ENCODE assay signal across 15 mouse cellular contexts in the genomic region with DNA sequence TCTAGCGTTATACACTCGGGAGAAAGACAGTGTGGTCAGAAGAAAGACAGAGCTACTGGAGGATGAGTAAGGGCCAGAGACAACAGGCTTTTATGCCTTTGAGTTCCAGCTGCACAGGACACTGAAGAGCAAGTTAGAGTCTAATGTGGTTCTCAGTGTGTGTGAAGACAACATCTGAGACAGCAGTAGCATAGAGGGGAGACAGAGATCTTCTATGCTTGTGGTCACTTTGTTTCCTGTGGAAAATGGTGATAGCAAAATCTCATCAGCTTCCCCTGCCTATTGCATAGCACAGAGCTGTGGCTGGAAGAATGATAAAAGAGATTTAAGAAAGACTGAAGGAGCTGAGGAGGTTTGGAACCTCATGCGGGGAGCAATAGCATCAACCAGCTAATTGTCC. TPM values are rescaled to one million over a fixed set of nuclear protein-coding genes. Genes with fewer than 3 reads are reported as not detected.
DNase-seq lines count a peak whose midpoint lies in the region; ATAC-seq and TF ChIP-seq lines count a peak whose summit lies in the region.
"Had no signal": no experiment of that assay in that cellular context is flagged by ENCODE, and none has a peak within 500 bp of the region (broad histone marks: within the 10 kb centered on the region; RNA-seq: fewer than 3 reads in every experiment).

No protein-coding gene starts in this region.

- H3K4me1 ChIP-seq in cortical plate, adult 2 months (ENCODE audit: control insufficient read depth, insufficient read depth, low read length), result peaks cover 2% of the 10 kb centered on the region; the same call in 1 of the 2 replicates
- H3K4me1 ChIP-seq in cerebellum, adult 2 months (ENCODE audit: control insufficient read depth, insufficient read depth, low read length), result no peaks in the 10 kb centered on the region
- H3K4me1 ChIP-seq: liver, embryonic 12.5 days had no signal

- peak overlapping the region; percentile 83; the same call in 1 of the 2 replicates for H3K4me3 ChIP-seq in gastrocnemius, adult 2 months
- peak overlapping the region; percentile 54; the same call in 1 of the 2 replicates for H3K4me3 ChIP-seq in left cerebral cortex, adult 2 months
- H3K4me3 ChIP-seq in cortical plate, adult 2 months (ENCODE audit: insufficient read depth, low read length), result no peak overlapping the region; the same call in 1 of the 2 replicates
- H3K4me3 ChIP-seq in cerebellum, adult 2 months (replicated peaks; ENCODE audit: insufficient read depth, low read depth, low read length), result no peak overlapping the region
- H3K4me3 ChIP-seq: erythroblast, embryonic 14.5 days; liver, embryonic 12.5 days had no signal

- TF ChIP-seq CTCF in gastrocnemius, adult 2 months (IDR thresholded peaks at IDR 0.05), result no peak
- TF ChIP-seq CTCF in left cerebral cortex, adult 2 months (IDR thresholded peaks at IDR 0.05), result no peak
- TF ChIP-seq CTCF in cortical plate, adult 2 months (IDR thresholded peaks at IDR 0.05; ENCODE audit: extremely low read depth, insufficient read depth, low read length), result no peak
- no peak for TF ChIP-seq CTCF in cerebellum, adult 2 months (IDR thresholded peaks at IDR 0.05; ENCODE audit: borderline replicate concordance, insufficient read depth, low read depth, low read length)

- H3K27me3 ChIP-seq in cerebellum, adult 2 months (ENCODE audit: control insufficient read depth, insufficient read depth, low read length), result no peaks in the 10 kb centered on the region
- H3K27me3 ChIP-seq: liver, embryonic 12.5 days had no signal

- no peak overlapping the region for H3K27ac ChIP-seq in gastrocnemius, adult 2 months
- peak overlapping the region; percentile 10; the same call in 1 of the 2 replicates for H3K27ac ChIP-seq in left cerebral cortex, adult 2 months
- H3K27ac ChIP-seq in cortical plate, adult 2 months (ENCODE audit: insufficient read depth, low read length), result peak overlapping the region; percentile 71; the same call in 1 of the 2 replicates
- no peak overlapping the region for H3K27ac ChIP-seq in cerebellum, adult 2 months (ENCODE audit: insufficient read depth, low read length)
- H3K27ac ChIP-seq: liver, embryonic 12.5 days had no signal

- intact Hi-C loops in gastrocnemius, adult 2 months (cut with DNase I), result no loop called here
- intact Hi-C loops in gastrocnemius, postnatal 14 days (cut with DNase I; ENCODE audit: low total_unique reads), result no loop called here
- intact Hi-C loops in left cerebral cortex, adult 2 months (cut with DNase I), result loop anchor here (5.0 kb wide), 1 partner anchor 131 kb away; no protein-coding TSS in a partner anchor

- TF ChIP-seq POLR2A in cortical plate, adult 2 months (IDR thresholded peaks at IDR 0.05; ENCODE audit: extremely low read depth, insufficient read depth, low read length), result no peak
- TF ChIP-seq POLR2A in cerebellum, adult 2 months (IDR thresholded peaks at IDR 0.05; ENCODE audit: borderline replicate concordance, insufficient read depth, low read length), result no peak

- no peak for DNase-seq in gastrocnemius, adult 2 months
- DNase-seq in gastrocnemius, postnatal 14 days, result no peak
- no peak for DNase-seq in left cerebral cortex, adult 2 months (ENCODE audit: extremely low spot score in 1 of 2, low spot score in 2 of 2)
- no peak for DNase-seq in left cerebral cortex, adult 8-10 months (ENCODE audit: low spot score in 2 of 2)
- DNase-seq in cerebellum, adult 2 months, result no peak
- DNase-seq in kidney, adult 9 months, result no peak
- DNase-seq: adrenal gland, postnatal 25 days; heart, adult 18-20 months; right cerebral cortex, postnatal 14 days had no signal

- peak; percentile 22; the same call in 1 of the 2 replicates for ATAC-seq in megakaryocyte, adult 5-6 weeks (ENCODE audit: poor library complexity, severe bottlenecking)
- ATAC-seq: liver, embryonic 12.5 days had no signal

- 92% methylated on average over 3 of the region's 3 CpGs for WGBS in cerebellum, adult 2 months

RNA-seq across cellular contexts. Expression of a gene that starts 1.8 kb away (rescaled TPM):
- total RNA-seq in gastrocnemius, adult 2 months (2021), result 1 to 10 TPM in 1 of 2 experiments, under 1 TPM in 1; 0.87 to 1.6 TPM
- 1 to 10 TPM; 1.8 to 3.0 TPM for total RNA-seq in gastrocnemius, postnatal 14 days (2021)
- 10 to 100 TPM; 13.7 to 14.6 TPM for total RNA-seq in left cerebral cortex, adult 2 months (2021)
- 10 to 100 TPM; 16.0 to 19.5 (median 17.7) TPM for total RNA-seq in left cerebral cortex, adult 8-10 months (2022)
- 14.3 and 14.5 TPM in 2 replicates for polyA plus RNA-seq in cortical plate, adult 2 months (2012; rRNA removed)
- not detected in 2 replicates for total RNA-seq in megakaryocyte, adult 5-6 weeks (2015)
- 0.04 and 0.15 TPM in 2 replicates for total RNA-seq in megakaryocyte, adult 5-6 weeks (2017)
- 10.7 and 12.8 TPM in 2 replicates for polyA plus RNA-seq in cerebellum, adult 2 months (2012; rRNA removed)
- polyA plus RNA-seq: erythroblast, embryonic 14.5 days had no signal

RNA-seq across cellular contexts. Expression of a gene that starts 39.8 kb away (rescaled TPM):
- total RNA-seq in gastrocnemius, adult 2 months (2021), result under 1 TPM; 0.36 to 0.50 TPM
- total RNA-seq in gastrocnemius, postnatal 14 days (2021), result 1 to 10 TPM in 1 of 2 experiments, under 1 TPM in 1; 0.78 to 1.3 TPM
- total RNA-seq in left cerebral cortex, adult 2 months (2021), result 10 to 100 TPM; 27.1 to 29.6 TPM
- total RNA-seq in left cerebral cortex, adult 8-10 months (2022), result 10 to 100 TPM; 26.9 to 31.6 (median 30.4) TPM
- polyA plus RNA-seq in cortical plate, adult 2 months (2012; rRNA removed), result 36.5 and 37.6 TPM in 2 replicates
- total RNA-seq in megakaryocyte, adult 5-6 weeks (2015), result 0.07 TPM in 1 of 2 replicates, not detected in the other
- total RNA-seq in megakaryocyte, adult 5-6 weeks (2017), result not detected in 2 replicates
- 38.4 and 41.3 TPM in 2 replicates for polyA plus RNA-seq in cerebellum, adult 2 months (2012; rRNA removed)
- polyA plus RNA-seq: erythroblast, embryonic 14.5 days had no signal

RNA-seq across cellular contexts. Expression of a gene that starts 44.4 kb away (rescaled TPM):
- not detected for total RNA-seq in gastrocnemius, adult 2 months (2021)
- not detected for total RNA-seq in gastrocnemius, postnatal 14 days (2021)
- total RNA-seq in left cerebral cortex, adult 2 months (2021), result under 1 TPM in 1 of 2 experiments, not detected in 1; 0.29 TPM
- not detected for total RNA-seq in left cerebral cortex, adult 8-10 months (2022)
- polyA plus RNA-seq in cortical plate, adult 2 months (2012; rRNA removed), result 0.23 and 0.25 TPM in 2 replicates
- not detected in 2 replicates for total RNA-seq in megakaryocyte, adult 5-6 weeks (2015)
- total RNA-seq in megakaryocyte, adult 5-6 weeks (2017), result not detected in 2 replicates
- polyA plus RNA-seq in cerebellum, adult 2 months (2012; rRNA removed), result 0.18 and 0.19 TPM in 2 replicates
- total RNA-seq: adrenal gland, postnatal 25 days; heart, adult 18-20 months; left cerebral cortex, postnatal 14 days had no signal
- polyA plus RNA-seq: erythroblast, embryonic 14.5 days; large intestine, adult 2 months; liver, embryonic 12.5 days had no signal

Comparison
In these comparisons a context has a peak if more than half of its experiments do, and no peak if none do; other contexts are left out.
1. H3K27ac ChIP-seq: peak in left cerebral cortex, adult 2 months (single experiment) and cortical plate, adult 2 months (single experiment); none in gastrocnemius, adult 2 months (single experiment) and cerebellum, adult 2 months (single experiment).
2. H3K4me3 ChIP-seq: peak in gastrocnemius, adult 2 months (single experiment) and left cerebral cortex, adult 2 months (single experiment); none in cortical plate, adult 2 months (single experiment) and cerebellum, adult 2 months (single experiment).
3. RNA of a gene that starts 39.8 kb away (total RNA-seq): 26.9 to 31.6 TPM in left cerebral cortex, adult 8-10 months and 27.1 to 29.6 TPM in left cerebral cortex, adult 2 months; 0.78 to 1.3 TPM in gastrocnemius, postnatal 14 days, 0.36 to 0.50 TPM in gastrocnemius, adult 2 months and 0.07 TPM in megakaryocyte, adult 5-6 weeks; every median in the first group is over 10 times any median in the second.